Mouse (Mus musculus) neutrophil, adult 5-6 weeks (primary cell): Measurements from ENCODE around the gene Zfp622. TPM values are rescaled to one million over a fixed set of nuclear protein-coding genes. Genes with fewer than 3 reads are reported as not detected.
"Not testable (repeated sequence)": the region's sequence is repeated elsewhere in the genome, so short reads cannot be mapped to it uniquely, and the experiment has no call there.

Source experiments
- ATAC-seq: fragments of 151-379, 151-347 bp; 2 replicates; pipeline ENCODE4 v1.8.0; 2017; ENCODE audit warnings: mild to moderate bottlenecking, moderate TSS enrichment; ENCODE audit not compliant: insufficient number of reproducible peaks, poor library complexity, low FRiP score, severe bottlenecking; ENCODE audit errors: extremely low read depth
- total RNA-seq: library from RNA; stranded (forward); fragments of 200-1000 nt; gene quantifications from 2 replicates; pipeline ENCODE4 v1.2.3, GENCODE M21; 2017

The Zfp622 gene
- total RNA-seq, 1 experiment from 2014 or later = 103 TPM

GRCm38 (mm10) chr15:25960231-25960630 is 23.9 kb upstream of the Zfp622 start:
- no peak for ATAC-seq

GRCm38 (mm10) chr15:25966220-25966774 is 17.9 kb upstream of the Zfp622 start:
- ATAC-seq = no peak

GRCm38 (mm10) chr15:25971596-25971995 is 12.6 kb upstream of the Zfp622 start:
- no peak for ATAC-seq

- 0 out of 2 replicates have a peak, but pooled peaks have one; percentile 26 for ATAC-seq
These were observed 11.4 kb upstream of the Zfp622 start for GRCm38 (mm10) chr15:25972758-25973157.

GRCm38 (mm10) chr15:25974352-25974751 is 9.8 kb upstream of the Zfp622 start:
- ATAC-seq = no peak

- ATAC-seq = no peak
These were observed 8.4 kb upstream of the Zfp622 start for GRCm38 (mm10) chr15:25975810-25976209.

- not testable (repeated sequence) for ATAC-seq
These were observed 552 bp upstream of the Zfp622 start for GRCm38 (mm10) chr15:25983614-25984013.

- no peak for ATAC-seq
These were observed 747 bp downstream of the Zfp622 start for GRCm38 (mm10) chr15:25984734-25985492.

GRCm38 (mm10) chr15:25992992-25993727 is 9.0 kb downstream of the Zfp622 start:
- ATAC-seq = peak; percentile 66; the same call in 1 of the 2 replicates

GRCm38 (mm10) chr15:25995521-25995920 is 11.4 kb downstream of the Zfp622 start:
- 0 out of 2 replicates have a peak, but pooled peaks have one; percentile 28 for ATAC-seq

- ATAC-seq = not testable (repeated sequence)
These were observed 15.4 kb downstream of the Zfp622 start for GRCm38 (mm10) chr15:25999545-25999944.

GRCm38 (mm10) chr15:26008621-26009020 is 24.5 kb downstream of the Zfp622 start:
- no peak for ATAC-seq

GRCm38 (mm10) chr15:26012891-26013290 is 28.7 kb downstream of the Zfp622 start:
- no peak for ATAC-seq

- peak; percentile 88 for ATAC-seq
These were observed 32.0 kb downstream of the Zfp622 start for GRCm38 (mm10) chr15:26015979-26016665.

GRCm38 (mm10) chr15:26021721-26022120 is 37.6 kb downstream of the Zfp622 start:
- ATAC-seq = no peak

- ATAC-seq = no peak
These were observed 38.5 kb downstream of the Zfp622 start for GRCm38 (mm10) chr15:26022636-26023035.

- no peak for ATAC-seq
These were observed 47.5 kb downstream of the Zfp622 start for GRCm38 (mm10) chr15:26031692-26032091.

GRCm38 (mm10) chr15:26040567-26040966 is 56.4 kb downstream of the Zfp622 start:
- ATAC-seq = no peak
